In genomic region chr2:120562859-120563234, GRCm38 (mm10) we compare ENCODE assay signal across 8 mouse cellular contexts. TPM values are rescaled to one million over a fixed set of nuclear protein-coding genes. Genes with fewer than 3 reads are reported as not detected.
DNase-seq lines count a peak whose midpoint lies in the region; ATAC-seq and TF ChIP-seq lines count a peak whose summit lies in the region.

No protein-coding gene starts in this region.

- H3K4me2 ChIP-seq in liver, embryonic 14.5 days (ENCODE audit: low read depth): peak overlapping the region; percentile 86
- peak overlapping the region; percentile 61 for H3K4me2 ChIP-seq in stomach, postnatal 0 days (replicated peaks; ENCODE audit: low read depth)

- 3% methylated on average over 9 of the region's 9 CpGs for WGBS in liver, embryonic 14.5 days (ENCODE audit: insufficient replicate concordance)
- 16% methylated on average over 9 of the region's 9 CpGs for WGBS in stomach, postnatal 0 days

- peak overlapping the region; percentile 93; the same call in 1 of the 2 replicates for H3K27ac ChIP-seq in testis, adult 2 months (ENCODE audit: control insufficient read depth, insufficient read depth, low read depth, low read length)
- no peak overlapping the region; the same call in 1 of the 2 replicates for H3K27ac ChIP-seq in liver, embryonic 14.5 days
- H3K27ac ChIP-seq in stomach, postnatal 0 days (replicated peaks): peak overlapping the region; percentile 69; the same call in 1 of the 2 replicates

- TF ChIP-seq POLR2A in testis, adult 2 months (IDR thresholded peaks at IDR 0.05; ENCODE audit: control insufficient read depth, low read depth, low read length): no peak

- DNase-seq in testis, postnatal 14 days (ENCODE audit: low spot score): no peak
- DNase-seq in liver, embryonic 14.5 days (ENCODE audit: low read depth in 3 of 3, low spot score in 3 of 3): no peak
- DNase-seq in stomach, postnatal 0 days (ENCODE audit: low spot score): no peak
- DNase-seq in urinary bladder, adult 2 months (ENCODE audit: low spot score): no peak
- DNase-seq in layer of hippocampus, postnatal 25 days (ENCODE audit: extremely low spot score in 1 of 2, low spot score in 1 of 2): no peak

- no peak for TF ChIP-seq CTCF in testis, adult 2 months (IDR thresholded peaks at IDR 0.05; ENCODE audit: control insufficient read depth, insufficient read depth, insufficient replicate concordance, low read depth, low read length)
- no peak for TF ChIP-seq CTCF in liver, embryonic 14.5 days (IDR thresholded peaks at IDR 0.05; ENCODE audit: low read depth)
- TF ChIP-seq CTCF in stomach, postnatal 0 days (IDR thresholded peaks at IDR 0.05; ENCODE audit: low read depth): no peak

- peak overlapping the region; percentile 79 for H3K4me3 ChIP-seq in erythroblast, embryonic 14.5 days (replicated peaks)
- H3K4me3 ChIP-seq in testis, adult 2 months (ENCODE audit: control insufficient read depth, low read depth, low read length): peak overlapping the region; percentile 96; the same call in 1 of the 2 replicates
- H3K4me3 ChIP-seq in liver, embryonic 14.5 days (ENCODE audit: insufficient read depth in 1 of 2, low read depth in 2 of 2, low read length in 2 of 2): peak overlapping the region; percentile 72 to 96
- peak overlapping the region; percentile 98 for H3K4me3 ChIP-seq in stomach, postnatal 0 days (ENCODE audit: low read depth, low read length)

- H3K9ac ChIP-seq in liver, embryonic 14.5 days (replicated peaks): peak overlapping the region; percentile 69
- H3K9ac ChIP-seq in stomach, postnatal 0 days (ENCODE audit: low read length): peak overlapping the region; percentile 94

- no peaks in the 10 kb centered on the region for H3K36me3 ChIP-seq in erythroblast, embryonic 14.5 days (ENCODE audit: control insufficient read depth)
- H3K36me3 ChIP-seq in testis, adult 2 months (ENCODE audit: control insufficient read depth, insufficient read depth, low read length): no peaks in the 10 kb centered on the region
- no peaks in the 10 kb centered on the region; the same call in 1 of the 2 replicates for H3K36me3 ChIP-seq in liver, embryonic 14.5 days (replicated peaks; ENCODE audit: control insufficient read depth, insufficient read depth, low read depth)
- no peaks in the 10 kb centered on the region for H3K36me3 ChIP-seq in stomach, postnatal 0 days (ENCODE audit: control insufficient read depth, insufficient read depth, low read length)

- no peak for TF ChIP-seq EP300 in liver, embryonic 14.5 days (IDR thresholded peaks at IDR 0.05; ENCODE audit: low read depth)
- TF ChIP-seq EP300 in stomach, postnatal 0 days (optimal IDR thresholded peaks at IDR 0.05): no peak

- H3K9me3 ChIP-seq in erythroblast, embryonic 14.5 days (ENCODE audit: control insufficient read depth, low read length): no peaks in the 10 kb centered on the region
- no peaks in the 10 kb centered on the region for H3K9me3 ChIP-seq in liver, embryonic 14.5 days (ENCODE audit: control insufficient read depth, low read length)
- no peaks in the 10 kb centered on the region for H3K9me3 ChIP-seq in stomach, postnatal 0 days (ENCODE audit: control insufficient read depth, low read length)

- H3K27me3 ChIP-seq in erythroblast, embryonic 14.5 days (ENCODE audit: control insufficient read depth): no peaks in the 10 kb centered on the region
- no peaks in the 10 kb centered on the region for H3K27me3 ChIP-seq in testis, adult 2 months (ENCODE audit: control insufficient read depth, insufficient read depth, low read length)
- H3K27me3 ChIP-seq in liver, embryonic 14.5 days (ENCODE audit: control insufficient read depth, insufficient read depth, low read length): no peaks in the 10 kb centered on the region
- no peaks in the 10 kb centered on the region for H3K27me3 ChIP-seq in stomach, postnatal 0 days (ENCODE audit: control insufficient read depth, insufficient read depth, low read length)

- peaks cover 43% of the 10 kb centered on the region for H3K4me1 ChIP-seq in erythroblast, embryonic 14.5 days (ENCODE audit: control insufficient read depth)
- H3K4me1 ChIP-seq in testis, adult 2 months (ENCODE audit: control insufficient read depth, insufficient read depth, low read length): peaks cover 2% of the 10 kb centered on the region
- peaks cover 12 to 20% of the 10 kb centered on the region in 2 experiments for H3K4me1 ChIP-seq in liver, embryonic 14.5 days (replicated peaks; ENCODE audit: control insufficient read depth in 2 of 2, insufficient read depth in 2 of 2, low read length in 1 of 2)
- no peaks in the 10 kb centered on the region; the same call in 1 of the 2 replicates for H3K4me1 ChIP-seq in stomach, postnatal 0 days (replicated peaks; ENCODE audit: control insufficient read depth, insufficient read depth)

- ATAC-seq in erythroblast, adult 5-6 weeks (replicated peaks; ENCODE audit: low FRiP score, poor library complexity, severe bottlenecking): no peak
- no peak for ATAC-seq in liver, embryonic 14.5 days (ENCODE audit: insufficient read depth)
- ATAC-seq in stomach, postnatal 0 days (ENCODE audit: low FRiP score, low TSS enrichment): no peak

RNA-seq across cellular contexts. Expression of gene Zfp106, which starts 0.8 kb away (rescaled TPM):
- 0.30 and 0.44 TPM in 2 replicates for polyA plus RNA-seq in erythroblast, embryonic 14.5 days (2012)
- 20.4 and 23.2 TPM in 2 replicates for total RNA-seq in erythroblast, adult 5-6 weeks (2015; ENCODE audit: low replicate concordance)
- total RNA-seq in erythroblast, adult 5-6 weeks (2017; ENCODE audit: low replicate concordance): 25.0 and 39.2 TPM in 2 replicates
- polyA plus RNA-seq in testis, adult 2 months (2012; rRNA removed): 19.7 and 19.8 TPM in 2 replicates
- 10.3 and 13.8 TPM in 2 replicates for polyA plus RNA-seq in liver, embryonic 14.5 days (2012; rRNA removed)
- 19.1 and 19.9 TPM in 2 replicates for polyA plus RNA-seq in liver, embryonic 14.5 days (2014; fragmentation: Nextera tagmentation; extraction: Ambion mirVana)
- polyA plus RNA-seq in stomach, postnatal 0 days (2015; fragmentation: Nextera tagmentation; extraction: Ambion mirVana): 16.8 and 22.7 TPM in 2 replicates
- 46.1 and 53.3 TPM in 2 replicates for polyA plus RNA-seq in urinary bladder, adult 2 months (2012; rRNA removed)
- total RNA-seq in layer of hippocampus, postnatal 25 days (2021): 100 to 1,000 TPM; 145 to 150 TPM

RNA-seq across cellular contexts. Expression of gene Snap23, which starts 4.6 kb away (rescaled TPM):
- polyA plus RNA-seq in erythroblast, embryonic 14.5 days (2012): 0.42 and 0.89 TPM in 2 replicates
- total RNA-seq in erythroblast, adult 5-6 weeks (2015; ENCODE audit: low replicate concordance): 29.0 and 45.9 TPM in 2 replicates
- 52.9 and 87.4 TPM in 2 replicates for total RNA-seq in erythroblast, adult 5-6 weeks (2017; ENCODE audit: low replicate concordance)
- polyA plus RNA-seq in testis, adult 2 months (2012; rRNA removed): 9.9 and 14.7 TPM in 2 replicates
- polyA plus RNA-seq in liver, embryonic 14.5 days (2012; rRNA removed): 10.7 and 15.6 TPM in 2 replicates
- polyA plus RNA-seq in liver, embryonic 14.5 days (2014; fragmentation: Nextera tagmentation; extraction: Ambion mirVana): 23.5 and 23.9 TPM in 2 replicates
- 22.6 and 22.7 TPM in 2 replicates for polyA plus RNA-seq in stomach, postnatal 0 days (2015; fragmentation: Nextera tagmentation; extraction: Ambion mirVana)
- polyA plus RNA-seq in urinary bladder, adult 2 months (2012; rRNA removed): 54.0 and 62.6 TPM in 2 replicates
- 10 to 100 TPM; 14.1 to 19.7 TPM for total RNA-seq in layer of hippocampus, postnatal 25 days (2021)

RNA-seq across cellular contexts. Expression of gene Haus2, which starts 46.3 kb away (rescaled TPM):
- polyA plus RNA-seq in erythroblast, embryonic 14.5 days (2012): 0.15 and 0.17 TPM in 2 replicates
- total RNA-seq in erythroblast, adult 5-6 weeks (2015; ENCODE audit: low replicate concordance): 4.2 and 7.9 TPM in 2 replicates
- 3.0 and 5.2 TPM in 2 replicates for total RNA-seq in erythroblast, adult 5-6 weeks (2017; ENCODE audit: low replicate concordance)
- 3.0 and 5.0 TPM in 2 replicates for polyA plus RNA-seq in testis, adult 2 months (2012; rRNA removed)
- 5.8 and 7.4 TPM in 2 replicates for polyA plus RNA-seq in liver, embryonic 14.5 days (2012; rRNA removed)
- 11.4 and 11.6 TPM in 2 replicates for polyA plus RNA-seq in liver, embryonic 14.5 days (2014; fragmentation: Nextera tagmentation; extraction: Ambion mirVana)
- 13.5 and 14.0 TPM in 2 replicates for polyA plus RNA-seq in stomach, postnatal 0 days (2015; fragmentation: Nextera tagmentation; extraction: Ambion mirVana)
- polyA plus RNA-seq in urinary bladder, adult 2 months (2012; rRNA removed): 11.5 and 12.7 TPM in 2 replicates
- total RNA-seq in layer of hippocampus, postnatal 25 days (2021): 10 to 100 TPM; 13.9 to 14.5 TPM

RNA-seq across cellular contexts. Expression of gene Lrrc57, which starts 46.5 kb away (rescaled TPM):
- polyA plus RNA-seq in erythroblast, embryonic 14.5 days (2012): 0.71 and 0.78 TPM in 2 replicates
- 1.3 and 1.9 TPM in 2 replicates for total RNA-seq in erythroblast, adult 5-6 weeks (2015; ENCODE audit: low replicate concordance)
- total RNA-seq in erythroblast, adult 5-6 weeks (2017; ENCODE audit: low replicate concordance): 7.8 and 12.0 TPM in 2 replicates
- polyA plus RNA-seq in testis, adult 2 months (2012; rRNA removed): 217 and 232 TPM in 2 replicates
- polyA plus RNA-seq in liver, embryonic 14.5 days (2012; rRNA removed): 5.9 and 7.5 TPM in 2 replicates
- 8.6 TPM in 2 replicates for polyA plus RNA-seq in liver, embryonic 14.5 days (2014; fragmentation: Nextera tagmentation; extraction: Ambion mirVana)
- polyA plus RNA-seq in stomach, postnatal 0 days (2015; fragmentation: Nextera tagmentation; extraction: Ambion mirVana): 13.6 and 14.2 TPM in 2 replicates
- polyA plus RNA-seq in urinary bladder, adult 2 months (2012; rRNA removed): 19.2 and 24.2 TPM in 2 replicates
- 10 to 100 TPM; 33.4 to 37.5 TPM for total RNA-seq in layer of hippocampus, postnatal 25 days (2021)
